Mouse (Mus musculus): ENCODE measurements around the gene Jund.

DNA sequence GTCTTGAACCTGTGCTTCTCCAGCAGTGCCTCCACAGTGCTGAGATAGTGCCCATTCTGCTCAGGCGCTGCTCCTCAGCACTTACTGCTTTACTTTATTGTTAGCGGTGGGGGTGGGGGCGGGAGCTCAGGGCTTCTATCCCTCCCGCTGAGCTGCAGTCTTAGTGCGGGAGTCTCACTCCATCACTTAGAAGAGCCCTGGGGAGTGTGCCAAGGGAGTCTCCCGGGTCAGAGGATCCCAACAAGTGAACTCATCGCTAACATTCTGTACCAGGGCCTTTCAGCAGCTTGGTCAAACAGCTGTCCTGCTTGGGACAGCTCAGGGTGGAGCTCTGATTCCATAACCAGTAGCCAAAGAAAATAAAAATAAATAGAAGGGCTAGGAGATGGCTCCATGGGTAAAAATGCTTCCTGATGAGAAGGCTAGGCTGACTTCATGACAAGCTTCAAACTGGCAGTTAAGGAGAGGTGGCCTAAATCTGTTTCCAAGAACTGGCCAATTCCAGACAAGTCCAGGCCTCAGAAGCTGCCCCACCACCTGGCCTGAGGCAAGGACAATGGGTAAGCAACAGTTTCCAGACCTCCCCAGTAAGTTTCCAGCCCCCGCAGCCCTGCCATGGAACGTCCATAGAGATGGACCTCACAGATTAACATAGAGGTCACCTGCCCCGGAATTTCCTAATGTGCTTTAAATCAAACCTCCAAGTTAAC, 27.0 kb upstream of the Jund start:
- TF ChIP-seq EP300 (IDR thresholded peaks at IDR 0.05; ENCODE audit: low read depth) (no peak), CTCF (IDR thresholded peaks at IDR 0.05; ENCODE audit: low read depth) (no peak)
